Mouse (Mus musculus): ENCODE measurements at regions not wholly inside any gene's neighbourhood (a gene's known extent, or its start where the extent isn't known, plus 50 kb on each side); places are given as distances from the start of the nearest gene placed in this dataset.

DNA sequence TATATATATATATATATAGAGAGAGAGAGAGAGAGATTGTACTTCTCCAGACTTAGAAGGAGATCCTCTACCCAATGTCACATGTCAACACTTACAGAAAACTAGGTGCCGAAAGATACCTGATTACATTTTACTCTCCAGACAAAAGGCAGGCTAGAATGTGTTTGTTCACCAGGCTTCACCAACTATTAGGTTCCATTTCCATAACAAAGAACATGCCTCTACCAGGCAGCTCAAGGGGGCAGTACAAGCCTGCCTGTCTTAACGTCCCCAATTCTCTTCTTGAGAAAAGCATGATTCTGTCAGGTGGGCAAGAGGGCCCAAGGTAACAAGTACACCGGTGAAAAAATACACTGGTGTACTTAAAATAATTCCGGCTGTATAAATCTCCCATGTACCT is 72.8 kb upstream of the Med14 start:
- no peak for DNase-seq (ENCODE audit: low spot score)

DNA sequence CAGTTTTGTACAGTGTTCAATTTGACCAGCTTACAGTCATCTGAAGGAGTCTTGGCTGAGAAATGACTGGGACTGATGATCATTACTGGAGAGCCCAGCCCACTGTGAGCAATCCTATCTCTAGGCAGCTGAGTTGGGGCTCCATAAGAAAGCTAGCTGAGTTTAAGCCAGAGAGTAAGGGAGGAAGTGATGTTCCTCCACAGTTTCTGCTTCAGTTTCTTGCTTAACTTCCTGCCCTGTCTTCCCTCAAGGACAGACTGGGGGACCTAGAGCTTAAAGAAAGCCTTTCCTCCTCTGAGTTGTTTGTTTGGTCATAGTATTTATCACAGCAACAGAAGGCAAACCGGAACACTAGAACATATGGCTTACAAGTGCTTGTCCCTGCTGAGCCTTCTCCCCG is 70.8 kb upstream of the Med14 start:
- DNase-seq (ENCODE audit: low spot score) = no peak

DNA sequence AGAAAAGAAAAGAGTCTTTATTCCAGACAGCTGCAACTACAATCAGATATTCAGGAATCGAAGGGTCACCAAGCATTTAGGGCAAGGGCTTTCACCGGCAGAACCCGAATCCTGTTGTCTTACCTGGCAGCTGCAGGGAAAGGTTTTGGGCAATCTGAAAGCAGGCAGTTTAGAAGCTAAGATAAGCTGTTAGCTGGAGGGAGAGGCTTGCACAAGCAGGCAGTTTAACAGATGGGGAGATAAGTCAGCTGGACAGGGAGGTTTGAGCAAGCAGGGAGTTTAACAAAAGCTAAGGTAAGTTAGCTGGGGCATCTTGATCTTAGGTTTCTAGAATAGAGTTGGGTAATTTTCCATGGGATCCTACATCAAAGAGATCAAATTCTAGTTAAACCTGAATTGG is 67.3 kb upstream of the Med14 start:
- DNase-seq (ENCODE audit: low spot score) = no peak

DNA sequence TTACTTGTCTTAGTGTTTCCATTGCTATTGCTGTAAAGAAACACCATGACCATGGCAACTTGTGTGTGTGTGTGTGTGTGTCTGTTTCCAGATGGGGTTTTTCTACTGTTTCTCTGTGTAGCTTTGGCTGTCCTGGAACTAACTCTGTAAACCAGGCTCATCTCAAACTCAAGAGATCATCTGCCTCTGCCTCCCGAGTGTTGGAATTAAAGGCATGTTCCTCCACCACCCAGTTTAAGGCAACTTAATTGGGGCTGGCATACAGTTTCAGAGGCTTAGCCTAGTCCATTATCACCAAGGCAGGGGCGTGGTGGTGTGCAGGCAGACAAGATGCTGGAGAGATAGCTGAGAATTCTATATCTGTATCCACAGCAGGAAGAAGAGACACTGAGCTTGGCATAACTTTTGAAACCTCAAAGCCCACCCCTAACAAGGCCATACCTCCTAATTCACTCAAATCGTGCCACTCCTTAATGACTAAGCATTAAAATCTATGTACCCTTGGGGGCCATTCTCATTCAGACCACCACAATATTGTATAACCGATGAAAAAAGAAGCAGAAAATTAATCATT is 65.5 kb upstream of the Med14 start:
- no peak for DNase-seq (ENCODE audit: low spot score)

DNA sequence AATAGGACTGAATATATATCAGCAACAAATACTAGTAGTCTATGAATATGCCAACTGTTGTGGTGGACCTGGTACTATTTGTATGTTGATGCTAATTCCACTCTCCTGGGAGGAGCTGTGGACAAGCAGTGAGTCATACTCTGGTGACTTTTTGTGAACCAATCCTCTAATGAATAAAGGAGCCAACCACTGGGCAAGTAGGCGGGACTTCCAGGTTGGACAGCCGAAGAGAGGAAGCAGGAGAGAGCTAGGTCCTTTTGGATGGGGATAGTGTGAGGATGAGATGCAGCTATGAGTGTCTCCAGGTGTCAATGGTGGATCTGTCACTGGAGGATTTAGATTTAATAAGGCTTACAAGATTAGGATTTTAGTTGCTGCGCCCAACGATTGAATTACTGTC is 64.8 kb upstream of the Med14 start:
- no peak for DNase-seq (ENCODE audit: low spot score)

DNA sequence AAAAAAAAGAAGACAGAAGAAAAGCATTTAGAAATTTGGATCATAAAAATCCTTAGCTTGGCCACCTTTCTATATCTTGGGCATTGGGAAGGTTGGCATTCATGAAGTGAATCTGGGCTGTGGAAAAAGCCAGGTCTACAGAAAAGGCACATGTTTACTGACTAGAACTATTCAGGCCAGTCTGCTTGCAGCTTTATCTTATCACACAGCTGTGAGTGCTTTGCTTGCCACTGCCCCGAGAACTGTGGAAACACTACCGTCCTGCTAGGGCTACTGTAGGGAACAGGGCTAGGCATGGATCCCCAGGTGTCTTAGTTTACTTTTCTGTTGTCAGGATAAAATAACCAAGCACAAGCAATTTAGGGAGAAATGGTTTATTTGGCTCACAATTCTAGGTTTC is 63.4 kb upstream of the Med14 start:
- DNase-seq (ENCODE audit: low spot score) = no peak

DNA sequence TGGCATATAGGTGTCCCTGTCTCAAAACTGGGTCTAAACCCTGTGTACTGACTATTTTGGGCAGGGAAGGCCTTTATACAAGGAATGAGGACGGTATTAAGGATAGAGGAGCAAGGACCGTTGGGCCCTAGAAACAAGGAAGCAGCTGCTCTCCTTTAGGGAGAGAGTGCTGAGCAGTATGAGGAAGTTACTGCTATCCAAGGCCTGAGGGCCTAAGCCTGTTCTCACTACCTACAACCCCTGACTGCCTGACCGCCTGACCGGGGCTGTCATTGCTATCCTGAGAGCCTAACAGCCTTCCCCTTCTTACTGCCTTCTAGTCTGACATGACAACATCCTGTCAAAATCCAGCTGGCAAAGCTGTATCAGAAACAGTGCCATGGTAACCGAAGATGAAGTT is 62.6 kb upstream of the Med14 start:
- no peak for DNase-seq (ENCODE audit: low spot score)

DNA sequence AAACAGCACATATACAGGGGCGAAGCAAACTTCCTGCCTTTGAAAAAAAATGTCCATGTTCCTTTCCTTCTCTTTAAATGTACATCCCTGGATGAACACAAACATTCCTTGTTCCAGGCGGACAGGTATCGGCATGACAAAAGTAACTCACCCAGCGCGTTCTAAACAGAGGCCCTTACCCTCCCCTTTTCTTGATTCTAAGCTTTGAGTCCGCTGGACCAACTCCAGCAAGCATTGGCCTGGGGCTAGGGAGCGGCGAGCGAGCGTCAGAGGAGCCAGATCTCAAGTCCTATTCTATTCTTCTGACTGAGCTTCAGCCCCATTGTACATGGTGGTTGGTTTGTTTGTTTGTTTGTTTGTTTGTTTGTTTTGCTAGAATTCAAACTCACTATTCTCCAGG is 60.9 kb upstream of the Med14 start:
- DNase-seq (ENCODE audit: low spot score) = no peak

DNA sequence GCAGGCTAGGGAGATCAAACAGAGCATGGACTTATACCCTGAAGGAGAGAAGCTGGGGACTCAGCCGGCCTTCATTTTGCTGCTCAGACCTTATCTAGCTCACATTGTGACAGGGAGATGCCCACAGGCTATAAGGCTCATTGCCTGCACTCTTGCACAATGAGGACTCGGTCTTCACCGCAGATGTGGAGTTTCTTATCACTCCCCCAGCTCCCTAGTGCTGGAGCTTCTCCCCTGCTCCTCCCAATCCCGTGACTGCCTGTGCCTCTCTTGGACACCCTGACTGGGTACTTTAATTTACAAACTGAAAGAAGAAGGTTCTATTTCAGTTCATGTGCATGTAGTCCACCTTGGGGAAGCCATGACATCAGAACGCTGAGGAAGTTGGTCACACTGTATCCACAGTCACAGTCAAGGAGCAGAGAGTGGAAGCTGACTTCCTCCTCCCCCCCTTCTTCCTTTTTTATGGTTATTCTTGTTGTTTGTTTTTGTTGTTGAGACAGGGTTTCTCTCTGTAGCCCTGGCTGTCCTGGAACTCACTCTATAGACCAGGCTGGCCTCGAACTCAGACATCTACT is 51.3 kb upstream of the Med14 start:
- no peak for DNase-seq (ENCODE audit: low spot score)

Measured in embryo, embryonic 10.5 days (tissue).